Mouse (Mus musculus): ENCODE measurements around the gene Fry. TPM values are rescaled to one million over a fixed set of nuclear protein-coding genes. Genes with fewer than 3 reads are reported as not detected.

Gene Fry
- total and polyA plus RNA-seq, 2 experiments from 2014 or later: 62.6 to 129 TPM

DNA sequence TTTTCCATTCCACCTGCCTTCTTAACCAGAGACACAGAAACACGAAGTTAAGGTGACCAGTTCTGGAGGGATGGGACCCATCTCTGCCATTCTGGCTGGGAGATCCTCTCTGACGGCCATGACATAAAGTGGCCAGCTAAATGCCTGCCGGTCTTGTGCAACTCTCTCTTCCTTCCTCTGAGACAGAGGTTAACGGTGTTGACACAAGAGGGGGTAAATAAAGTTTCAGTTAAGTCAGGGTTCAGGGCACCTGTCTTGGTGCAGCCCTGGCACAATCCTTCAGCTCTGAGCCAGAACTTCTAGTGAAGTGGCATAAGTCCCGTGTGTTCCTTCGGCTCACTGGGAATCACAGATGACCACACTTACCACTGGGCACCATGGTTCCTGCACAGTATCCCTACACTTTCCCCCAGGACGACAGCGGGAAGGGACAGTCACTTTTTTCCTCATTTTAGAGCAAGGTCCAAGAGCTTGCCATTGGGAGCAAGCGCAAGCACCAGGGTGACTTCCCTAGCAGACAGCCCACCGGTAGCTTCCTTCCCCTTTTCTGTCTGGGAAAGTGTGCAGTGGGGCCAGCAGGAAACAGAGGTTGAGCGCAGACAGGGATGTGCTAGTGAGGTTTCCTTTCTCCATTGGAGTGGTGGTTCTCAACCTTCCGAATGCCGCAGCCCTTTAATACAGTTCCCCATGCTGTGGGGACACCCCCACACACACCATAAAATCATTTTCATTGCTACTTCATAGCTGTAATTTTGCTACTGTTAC is 58.0 kb downstream of the Fry start:
- H3K4me2 ChIP-seq (ENCODE audit: low read depth, low read length, poor library complexity, severe bottlenecking): no peak overlapping the region
- WGBS: 87% methylated on average over 13 of the region's 13 CpGs
- H3K27ac ChIP-seq (ENCODE audit: low read depth, low read length): no peak overlapping the region
- DNase-seq (ENCODE audit: low spot score) (no peak), ATAC-seq (ENCODE audit: low FRiP score) (no peak)
- no peaks in the 10 kb centered on the region for H3K4me1 ChIP-seq (ENCODE audit: insufficient read depth, low read length)
- no peak for TF ChIP-seq CTCF (IDR thresholded peaks at IDR 0.05)
- H3K9me3 ChIP-seq (ENCODE audit: low read length): no peaks in the 10 kb centered on the region
- H3K27me3 ChIP-seq (ENCODE audit: insufficient read depth, low read length): no peaks in the 10 kb centered on the region
- no peak overlapping the region for H3K9ac ChIP-seq (replicated peaks; ENCODE audit: low read length, poor library complexity, severe bottlenecking)
- H3K4me3 ChIP-seq (ENCODE audit: low read depth, low read length): no peak overlapping the region
- H3K36me3 ChIP-seq (ENCODE audit: insufficient read depth, low read length): no peaks in the 10 kb centered on the region

DNA sequence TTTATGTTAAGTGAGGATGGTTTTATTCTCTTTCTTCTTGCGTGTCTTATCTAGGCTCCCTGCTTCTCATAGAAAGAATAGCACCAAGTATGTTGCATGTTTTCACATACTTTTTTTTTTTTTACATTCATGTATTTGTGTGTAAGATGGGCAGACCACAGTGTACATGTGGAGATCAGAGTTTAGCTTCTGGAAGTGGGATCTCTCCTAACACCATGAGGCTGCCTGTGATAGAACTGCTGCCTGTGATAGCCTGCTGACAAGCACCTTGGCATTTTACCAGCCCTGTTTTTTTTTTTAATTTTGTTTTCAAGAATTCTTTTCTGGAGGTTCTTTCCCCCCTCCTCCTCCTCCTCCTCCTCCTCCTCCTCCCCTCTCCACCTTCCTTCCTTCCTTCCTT is 59.3 kb downstream of the Fry start:
- no peaks in the 10 kb centered on the region for H3K36me3 ChIP-seq (ENCODE audit: insufficient read depth, low read length)
- no peaks in the 10 kb centered on the region for H3K4me1 ChIP-seq (ENCODE audit: insufficient read depth, low read length)
- WGBS: 84% methylated on average over 1 of the region's 1 CpGs
- no peak overlapping the region for H3K9ac ChIP-seq (replicated peaks; ENCODE audit: low read length, poor library complexity, severe bottlenecking)
- H3K27me3 ChIP-seq (ENCODE audit: insufficient read depth, low read length): no peaks in the 10 kb centered on the region
- H3K4me3 ChIP-seq (ENCODE audit: low read depth, low read length): no peak overlapping the region
- no peaks in the 10 kb centered on the region for H3K9me3 ChIP-seq (ENCODE audit: low read length)
- ATAC-seq (ENCODE audit: low FRiP score) (no peak), DNase-seq (ENCODE audit: low spot score) (no peak)
- H3K27ac ChIP-seq (ENCODE audit: low read depth, low read length): no peak overlapping the region
- no peak for TF ChIP-seq CTCF (IDR thresholded peaks at IDR 0.05)
- no peak overlapping the region for H3K4me2 ChIP-seq (ENCODE audit: low read depth, low read length, poor library complexity, severe bottlenecking)

DNA sequence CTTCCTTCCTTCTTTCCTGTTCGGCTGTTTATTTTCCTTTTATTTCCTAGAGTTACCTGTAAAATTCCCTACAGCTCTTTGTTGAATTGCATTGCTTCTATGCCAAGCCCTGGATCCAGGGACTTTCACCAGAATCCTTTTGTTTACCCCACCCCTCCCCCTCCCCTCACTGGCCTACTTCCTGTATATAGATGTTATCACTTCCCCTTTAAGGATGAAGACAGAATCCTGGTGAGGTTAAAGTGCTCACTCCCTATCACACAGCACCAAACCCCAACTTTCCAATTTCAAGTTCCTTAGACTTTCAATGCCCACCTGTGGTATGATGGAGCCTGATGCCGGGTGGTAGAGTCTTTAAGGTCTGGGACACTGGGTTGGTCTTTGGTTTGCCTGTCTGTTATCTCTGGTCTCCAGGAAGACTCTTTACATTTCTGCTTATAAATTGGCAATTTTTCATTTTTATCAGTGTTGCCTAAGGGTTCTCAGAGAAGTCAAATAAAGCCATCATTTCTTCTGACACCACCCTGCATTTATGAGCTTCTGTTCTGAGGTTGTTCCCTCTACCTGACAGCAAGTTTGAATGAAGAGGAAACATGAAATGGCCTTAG is 59.9 kb downstream of the Fry start:
- H3K4me2 ChIP-seq (ENCODE audit: low read depth, low read length, poor library complexity, severe bottlenecking): no peak overlapping the region
- DNase-seq (ENCODE audit: low spot score) (no peak), ATAC-seq (ENCODE audit: low FRiP score) (no peak)
- H3K27ac ChIP-seq (ENCODE audit: low read depth, low read length): no peak overlapping the region
- H3K9me3 ChIP-seq (ENCODE audit: low read length): no peaks in the 10 kb centered on the region
- no peak overlapping the region for H3K9ac ChIP-seq (replicated peaks; ENCODE audit: low read length, poor library complexity, severe bottlenecking)
- no peak for TF ChIP-seq CTCF (IDR thresholded peaks at IDR 0.05)
- H3K36me3 ChIP-seq (ENCODE audit: insufficient read depth, low read length): no peaks in the 10 kb centered on the region
- H3K27me3 ChIP-seq (ENCODE audit: insufficient read depth, low read length): no peaks in the 10 kb centered on the region
- no peaks in the 10 kb centered on the region for H3K4me1 ChIP-seq (ENCODE audit: insufficient read depth, low read length)
- WGBS: 88% methylated on average over 1 of the region's 2 CpGs
- H3K4me3 ChIP-seq (ENCODE audit: low read depth, low read length): no peak overlapping the region

DNA sequence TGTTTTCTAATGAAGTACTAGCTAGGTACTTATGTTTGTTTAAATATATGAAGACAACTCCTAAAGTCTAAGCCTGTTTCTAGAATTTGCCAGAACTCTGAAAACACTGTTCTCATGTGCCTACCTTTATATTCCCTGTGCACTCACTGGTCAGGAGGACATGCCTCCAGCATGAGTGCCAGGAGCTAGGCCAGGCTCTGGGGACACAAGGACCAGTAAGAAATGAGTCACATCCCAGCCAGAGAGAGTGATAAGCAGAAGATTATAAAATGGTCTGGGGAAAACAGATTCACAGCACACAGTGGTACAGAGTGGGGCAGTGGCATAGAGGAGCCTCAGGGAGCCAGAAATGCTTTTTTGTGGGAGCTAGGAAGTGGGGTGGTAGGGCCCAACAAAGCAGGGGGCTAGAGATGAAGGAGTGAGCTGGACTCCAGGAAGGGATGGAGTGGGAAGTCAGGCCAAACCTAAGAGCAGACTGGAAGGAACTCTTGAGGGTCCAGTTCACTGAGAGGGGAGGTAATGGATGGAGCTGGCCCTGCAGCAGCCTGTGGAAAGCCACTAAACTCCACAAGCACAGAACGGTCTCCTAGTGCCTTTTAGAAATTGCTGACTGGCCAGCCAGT is 62.7 kb downstream of the Fry start:
- Histone ChIP-seq H3K4me3 (ENCODE audit: low read depth, low read length) (no peak overlapping the region), H3K4me1 (ENCODE audit: insufficient read depth, low read length) (no peaks in the 10 kb centered on the region), H3K4me2 (ENCODE audit: low read depth, low read length, poor library complexity, severe bottlenecking) (no peak overlapping the region), H3K27me3 (ENCODE audit: insufficient read depth, low read length) (no peaks in the 10 kb centered on the region), H3K9ac (replicated peaks; ENCODE audit: low read length, poor library complexity, severe bottlenecking) (no peak overlapping the region), H3K9me3 (ENCODE audit: low read length) (no peaks in the 10 kb centered on the region), H3K27ac (ENCODE audit: low read depth, low read length) (no peak overlapping the region), H3K36me3 (ENCODE audit: insufficient read depth, low read length) (no peaks in the 10 kb centered on the region)
- DNase-seq (ENCODE audit: low spot score): no peak
- no peak for ATAC-seq (ENCODE audit: low FRiP score)
- no peak for TF ChIP-seq CTCF (IDR thresholded peaks at IDR 0.05)
- WGBS: 71% methylated on average over 1 of the region's 1 CpGs

DNA sequence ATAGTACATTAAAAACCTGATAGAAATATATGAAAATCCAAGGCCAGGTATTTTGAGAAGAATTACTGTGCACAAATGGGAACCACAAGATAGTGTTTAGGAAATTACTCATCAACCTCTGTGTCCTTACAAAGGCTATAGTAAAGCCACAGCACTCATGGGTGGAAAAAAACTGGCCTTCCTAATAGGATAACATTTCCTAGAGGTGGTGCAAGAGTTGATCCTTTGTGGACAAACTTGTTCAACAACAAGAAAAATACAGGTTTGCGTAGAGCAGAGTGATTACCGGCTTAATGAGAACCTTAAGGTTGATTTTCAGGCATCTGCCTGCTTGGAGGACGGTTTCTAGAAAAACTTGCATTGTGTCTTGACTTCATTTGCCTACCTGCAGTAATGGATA is 66.5 kb downstream of the Fry start:
- no peak overlapping the region for H3K4me3 ChIP-seq (ENCODE audit: low read depth, low read length)
- no peak overlapping the region for H3K27ac ChIP-seq (ENCODE audit: low read depth, low read length)
- DNase-seq (ENCODE audit: low spot score) (no peak), ATAC-seq (ENCODE audit: low FRiP score) (no peak)
- H3K36me3 ChIP-seq (ENCODE audit: insufficient read depth, low read length): no peaks in the 10 kb centered on the region
- no peak for TF ChIP-seq CTCF (IDR thresholded peaks at IDR 0.05)
- no peak overlapping the region for H3K9ac ChIP-seq (replicated peaks; ENCODE audit: low read length, poor library complexity, severe bottlenecking)
- no peaks in the 10 kb centered on the region for H3K4me1 ChIP-seq (ENCODE audit: insufficient read depth, low read length)
- no peaks in the 10 kb centered on the region for H3K9me3 ChIP-seq (ENCODE audit: low read length)
- no peaks in the 10 kb centered on the region for H3K27me3 ChIP-seq (ENCODE audit: insufficient read depth, low read length)
- no peak overlapping the region for H3K4me2 ChIP-seq (ENCODE audit: low read depth, low read length, poor library complexity, severe bottlenecking)
- 98% methylated on average over 3 of the region's 3 CpGs for WGBS

DNA sequence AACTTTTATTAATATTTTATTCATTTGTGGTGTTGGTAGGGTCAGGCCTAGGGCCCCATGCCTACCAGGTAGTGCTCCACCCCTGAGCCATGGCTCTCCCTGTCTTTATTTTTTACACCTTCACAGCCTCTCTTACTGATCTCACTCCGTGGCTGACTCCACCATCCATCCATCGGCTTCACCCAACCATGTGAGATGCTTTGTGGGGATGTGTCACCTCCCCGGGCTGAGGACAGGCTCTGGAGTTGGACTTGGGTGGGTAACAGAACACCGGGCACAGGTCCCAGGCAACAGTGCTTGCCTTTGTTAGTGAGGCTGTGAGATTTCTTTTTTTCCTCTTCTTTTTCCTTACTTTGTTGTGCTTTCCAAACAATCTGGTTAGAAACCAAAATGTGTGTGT is 67.7 kb downstream of the Fry start:
- 85% methylated on average over 4 of the region's 4 CpGs for WGBS

More for the DNA sequence above, 67.7 kb downstream of the Fry start:
- no peaks in the 10 kb centered on the region for H3K9me3 ChIP-seq (ENCODE audit: low read length)
- no peak overlapping the region for H3K9ac ChIP-seq (replicated peaks; ENCODE audit: low read length, poor library complexity, severe bottlenecking)
- no peak overlapping the region for H3K4me2 ChIP-seq (ENCODE audit: low read depth, low read length, poor library complexity, severe bottlenecking)
- no peaks in the 10 kb centered on the region for H3K4me1 ChIP-seq (ENCODE audit: insufficient read depth, low read length)
- H3K4me3 ChIP-seq (ENCODE audit: low read depth, low read length): no peak overlapping the region
- H3K27ac ChIP-seq (ENCODE audit: low read depth, low read length): no peak overlapping the region
- H3K36me3 ChIP-seq (ENCODE audit: insufficient read depth, low read length): no peaks in the 10 kb centered on the region
- DNase-seq (ENCODE audit: low spot score) (no peak), ATAC-seq (ENCODE audit: low FRiP score) (no peak)
- H3K27me3 ChIP-seq (ENCODE audit: insufficient read depth, low read length): no peaks in the 10 kb centered on the region
- no peak for TF ChIP-seq CTCF (IDR thresholded peaks at IDR 0.05)

Measured in midbrain, postnatal 0 days (tissue).